Mouse (Mus musculus) limb, embryonic 14.5 days (tissue): ENCODE measurements around the gene Pus7l. TPM values are rescaled to one million over a fixed set of nuclear protein-coding genes. Genes with fewer than 3 reads are reported as not detected.

Experiments used
- ATAC-seq: fragments of 200-750 bp; cut with Nextera tagmentation; 2 replicates; pipeline ENCODE4 v1.8.0; 2017; ENCODE audit warnings: low read depth, moderate number of reproducible peaks, moderate TSS enrichment; ENCODE audit not compliant: low FRiP score
- DNase-seq: peaks from one replicate; pipeline ENCODE4 v3.0.0-alpha.2; 2015; ENCODE audit warnings: low spot score
- H3K27ac ChIP-seq: fragments of 300-500 bp; sonication (generic); replicated peaks from 2 replicates; pipeline ENCODE4 v1.5.1; 2014; ENCODE audit warnings: low read depth, mild to moderate bottlenecking, low read length, moderate library complexity, mixed read lengths
- H3K27me3 ChIP-seq: fragments of 300-500 bp; sonication (generic); 2 replicates; pipeline ENCODE4 v1.6.1; 2014; ENCODE audit warnings: low read length, mixed read lengths; ENCODE audit not compliant: control insufficient read depth, insufficient read depth
- H3K36me3 ChIP-seq: fragments of 300-500 bp; sonication (generic); 2 replicates; pipeline ENCODE4 v1.6.1; 2014; ENCODE audit warnings: mild to moderate bottlenecking, low read length, moderate library complexity, mixed read lengths; ENCODE audit not compliant: control insufficient read depth, insufficient read depth
- H3K4me1 ChIP-seq: fragments of 300-500 bp; sonication (generic); 2 replicates; pipeline ENCODE4 v1.6.1; 2014; ENCODE audit warnings: antibody characterized with exemption, low read length, mixed read lengths; ENCODE audit not compliant: control insufficient read depth, insufficient read depth
- H3K4me2 ChIP-seq: fragments of 300-500 bp; sonication (generic); replicated peaks from 2 replicates; pipeline ENCODE4 v1.6.1; 2014; ENCODE audit warnings: low read depth, mild to moderate bottlenecking, low read length, moderate library complexity; ENCODE audit not compliant: severe bottlenecking
- H3K4me3 ChIP-seq: fragments of 300-500 bp; sonication (generic); replicated peaks from 2 replicates; pipeline ENCODE4 v1.5.1; 2014; ENCODE audit warnings: low read length
- H3K9ac ChIP-seq: fragments of 300-500 bp; sonication (generic); 2 replicates; pipeline ENCODE4 v1.6.1; 2014; ENCODE audit warnings: mild to moderate bottlenecking, low read depth, low read length, moderate library complexity; ENCODE audit not compliant: severe bottlenecking
- H3K9me3 ChIP-seq: fragments of 300-500 bp; sonication (generic); 2 replicates; pipeline ENCODE4 v1.6.1; 2016; ENCODE audit warnings: low read length; ENCODE audit not compliant: control insufficient read depth
- POLR2A ChIP-seq: fragments of 200-500 bp; IDR thresholded peaks from 2 replicates; pipeline ENCODE4 v1.8.0; 2012; ENCODE audit warnings: inconsistent platforms, mild to moderate bottlenecking, moderate library complexity, borderline replicate concordance; ENCODE audit not compliant: insufficient read depth, insufficient read length; ENCODE audit errors: extremely low read depth
- WGBS: fragments of 180-500 bp; shearing (Covaris S2); extraction: QIAGEN DNeasy Blood & Tissue Kit; methylation state at CpG from one replicate; pipeline ENCODE4 v1.1.7; 2014; 5-methylcytosine and 5-hydroxymethylcytosine counted together
- polyA plus RNA-seq, 2 experiments: library from polyadenylated mRNA; depleted of rRNA in 1 of 2; stranded (reverse) in 1 of 2; unstranded in 1 of 2; fragments of >200 nt; fragmentation: Nextera tagmentation in 1 of 2; extraction: Ambion mirVana in 1 of 2; gene quantifications; 2 replicates each; pipeline versions ENCODE4 v1.2.1 to v1.2.3; 2012 to 2014

Gene Pus7l
- polyA plus RNA-seq, 2 experiments, result 8.4 to 8.8 TPM

DNA sequence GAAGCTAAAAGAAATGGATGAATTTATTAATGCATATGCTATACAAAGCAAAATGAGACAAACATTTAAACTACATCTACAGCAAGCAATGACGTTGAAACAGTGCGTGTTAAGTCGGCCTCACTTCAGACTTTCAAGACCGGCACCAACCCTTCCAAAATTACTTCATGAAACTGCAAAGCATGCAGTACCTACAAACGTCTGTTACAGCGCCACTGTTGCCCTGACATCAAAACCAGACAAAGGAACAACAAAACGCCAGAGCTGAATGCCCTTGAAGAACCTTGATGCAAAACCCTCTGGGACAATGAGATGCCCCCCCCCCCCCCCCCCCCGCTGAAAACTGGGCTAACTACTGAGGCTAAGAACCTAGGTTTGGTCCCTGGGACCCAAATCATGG lies 29.4 kb upstream of the Pus7l start:
- Histone ChIP-seq H3K27ac (no peak overlapping the region), H3K4me3 (no peak overlapping the region), H3K9ac (no peak overlapping the region), H3K27me3 (no peaks in the 10 kb centered on the region), H3K36me3 (no peaks in the 10 kb centered on the region), H3K4me1 (no peaks in the 10 kb centered on the region), H3K9me3 (no peaks in the 10 kb centered on the region), H3K4me2 (no peak overlapping the region)
- WGBS, result 63% methylated on average over 8 of the region's 8 CpGs
- TF ChIP-seq POLR2A, result no peak
- ATAC-seq (no peak), DNase-seq (no peak)

DNA sequence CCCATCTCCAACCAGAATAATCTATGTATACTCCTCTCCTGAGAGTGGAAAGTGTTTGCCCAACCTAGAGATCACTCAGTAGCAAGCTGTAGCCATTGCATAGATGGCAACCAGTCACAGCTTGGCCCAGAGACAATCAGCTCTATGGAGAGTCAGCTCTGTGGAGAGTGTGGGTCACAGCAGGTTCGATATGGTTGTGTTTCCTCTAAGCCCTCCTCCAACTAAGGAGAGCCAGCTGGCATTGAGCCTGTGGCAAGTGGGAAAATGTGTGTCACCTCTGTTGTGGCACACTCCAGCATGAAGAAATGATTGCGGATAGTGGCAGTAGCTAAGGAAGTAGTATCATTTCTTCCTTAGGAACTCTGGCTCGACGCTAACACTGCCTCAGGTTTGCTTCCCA lies 28.2 kb upstream of the Pus7l start:
- H3K27me3 ChIP-seq, result no peaks in the 10 kb centered on the region
- H3K36me3 ChIP-seq, result no peaks in the 10 kb centered on the region
- DNase-seq (no peak), ATAC-seq (no peak)
- H3K4me3 ChIP-seq, result no peak overlapping the region
- no peak overlapping the region for H3K9ac ChIP-seq
- H3K9me3 ChIP-seq, result no peaks in the 10 kb centered on the region
- 86% methylated on average over 4 of the region's 4 CpGs for WGBS
- no peaks in the 10 kb centered on the region for H3K4me1 ChIP-seq
- no peak for TF ChIP-seq POLR2A
- no peak overlapping the region for H3K27ac ChIP-seq
- H3K4me2 ChIP-seq, result no peak overlapping the region

DNA sequence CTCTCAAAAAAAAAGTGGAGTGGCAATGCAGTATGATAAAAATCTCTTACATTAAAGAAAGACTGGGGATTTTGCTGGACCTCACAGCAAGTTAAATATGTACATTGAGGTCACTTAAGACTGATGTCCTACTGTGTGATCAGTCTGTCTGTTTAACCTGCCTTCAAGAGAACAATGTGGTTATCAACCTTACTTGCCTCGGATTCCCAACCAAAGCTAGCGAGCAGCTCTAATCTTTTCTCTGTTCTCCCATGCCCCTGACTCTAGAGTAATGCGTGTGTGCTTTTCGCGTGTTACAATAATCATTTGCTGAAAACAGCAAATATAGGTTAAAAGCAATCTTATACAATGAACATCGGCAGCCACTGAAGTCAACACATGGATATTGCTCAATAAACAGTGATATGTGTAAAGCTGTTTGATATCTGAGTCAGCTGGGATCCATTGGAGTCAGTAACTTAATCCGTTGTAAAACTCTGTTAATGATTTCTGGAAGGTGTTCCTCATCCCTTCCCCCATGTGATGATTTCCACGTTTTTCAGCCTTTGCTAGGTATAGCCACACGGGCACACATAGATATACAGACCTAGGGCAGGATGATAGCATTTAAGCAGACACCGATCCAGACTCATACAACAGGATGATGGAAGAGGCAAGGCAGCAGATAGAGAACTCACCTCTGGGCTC lies 25.3 kb upstream of the Pus7l start:
- H3K27me3 ChIP-seq, result no peaks in the 10 kb centered on the region
- H3K36me3 ChIP-seq, result no peaks in the 10 kb centered on the region
- no peak overlapping the region for H3K9ac ChIP-seq
- no peaks in the 10 kb centered on the region for H3K9me3 ChIP-seq
- ATAC-seq (no peak), DNase-seq (no peak)
- WGBS, result 70% methylated on average over 10 of the region's 10 CpGs
- H3K4me2 ChIP-seq, result no peak overlapping the region
- no peaks in the 10 kb centered on the region for H3K4me1 ChIP-seq
- TF ChIP-seq POLR2A, result no peak
- no peak overlapping the region for H3K4me3 ChIP-seq
- H3K27ac ChIP-seq, result no peak overlapping the region

DNA sequence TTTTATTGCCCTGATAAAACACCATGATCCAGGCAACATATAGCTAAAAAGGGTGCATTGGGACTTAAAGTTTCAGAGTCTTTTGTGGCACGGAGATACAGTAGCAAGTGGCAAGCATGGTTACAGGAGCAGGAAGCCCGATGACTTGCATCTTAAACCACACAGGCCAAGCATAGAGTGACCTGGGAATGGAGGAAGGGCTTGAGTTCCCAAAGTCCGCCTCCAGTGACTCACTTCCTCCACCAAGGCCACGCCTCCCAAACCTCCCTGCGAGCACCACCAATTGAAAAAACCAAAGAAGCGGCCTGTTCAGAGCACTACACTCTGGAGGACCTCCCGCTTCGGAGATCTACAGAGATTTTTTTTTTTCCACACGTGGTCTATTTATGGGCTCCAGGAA lies 22.5 kb upstream of the Pus7l start:
- Histone ChIP-seq H3K36me3 (no peaks in the 10 kb centered on the region), H3K4me2 (no peak overlapping the region), H3K9ac (no peak overlapping the region), H3K27ac (no peak overlapping the region), H3K27me3 (no peaks in the 10 kb centered on the region), H3K4me1 (no peaks in the 10 kb centered on the region), H3K9me3 (no peaks in the 10 kb centered on the region), H3K4me3 (no peak overlapping the region)
- TF ChIP-seq POLR2A, result no peak
- 89% methylated on average over 9 of the region's 9 CpGs for WGBS
- DNase-seq (no peak), ATAC-seq (no peak)

DNA sequence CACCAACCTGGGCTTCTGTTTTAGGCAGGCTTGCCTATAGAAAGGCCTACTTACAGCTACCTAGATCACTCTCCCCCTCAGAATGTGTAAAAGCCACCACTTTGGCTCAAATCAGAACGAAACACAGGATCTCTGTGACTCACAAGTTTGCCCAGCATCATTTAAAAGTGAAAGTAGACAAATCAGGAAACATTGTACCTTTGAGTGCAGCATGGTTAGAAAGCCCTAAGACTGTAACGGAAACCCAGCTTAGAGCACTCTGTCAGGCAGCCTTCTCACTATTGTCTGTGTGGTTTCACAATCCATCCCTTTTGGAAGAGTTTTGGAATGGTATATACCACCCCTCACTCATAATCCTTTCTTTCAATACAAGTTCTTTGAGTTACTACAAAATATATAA lies 21.6 kb upstream of the Pus7l start:
- no peaks in the 10 kb centered on the region for H3K4me1 ChIP-seq
- H3K27me3 ChIP-seq, result no peaks in the 10 kb centered on the region
- no peak for TF ChIP-seq POLR2A
- no peaks in the 10 kb centered on the region for H3K9me3 ChIP-seq
- 76% methylated on average over 2 of the region's 2 CpGs for WGBS
- no peak overlapping the region for H3K9ac ChIP-seq
- no peak for DNase-seq
- H3K4me2 ChIP-seq, result no peak overlapping the region
- no peak for ATAC-seq
- H3K36me3 ChIP-seq, result no peaks in the 10 kb centered on the region
- H3K27ac ChIP-seq, result no peak overlapping the region
- no peak overlapping the region for H3K4me3 ChIP-seq

DNA sequence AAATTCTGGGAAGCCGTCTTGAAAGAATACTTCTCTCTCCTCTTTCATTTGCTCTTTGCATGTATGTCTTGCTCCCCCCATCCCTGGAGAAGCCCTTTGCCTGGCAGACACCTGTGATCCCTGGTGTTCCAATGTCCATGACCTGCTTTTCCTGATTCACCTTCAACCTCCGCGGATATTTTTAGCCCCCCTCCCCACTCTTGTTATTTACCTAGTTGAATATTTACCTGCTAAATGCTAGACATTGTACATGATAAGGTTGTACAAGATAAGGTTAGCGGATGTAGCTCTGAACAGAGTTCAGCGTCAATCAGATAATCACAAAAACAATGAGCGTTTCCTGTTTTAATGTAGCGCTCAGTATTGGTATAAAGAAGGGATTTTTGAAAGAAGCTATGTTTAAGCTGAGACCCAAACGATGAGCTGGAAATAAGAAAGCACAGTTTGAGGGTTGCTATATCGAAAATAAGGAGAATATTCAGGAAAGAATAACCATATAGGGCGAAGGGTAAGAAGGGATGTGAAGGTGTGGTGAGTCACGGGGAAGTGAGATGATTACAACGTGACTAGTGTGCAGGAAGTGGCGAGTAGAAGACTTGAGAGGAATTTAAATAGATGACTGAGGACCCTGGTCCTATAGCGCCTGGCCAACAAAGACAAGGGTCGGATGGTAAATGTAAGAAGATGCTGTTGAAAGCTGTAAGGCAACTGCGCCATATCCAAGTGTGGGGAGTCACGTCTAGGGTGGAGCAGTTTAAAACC lies 15.7 kb upstream of the Pus7l start:
- H3K27ac ChIP-seq, result no peak overlapping the region
- H3K4me2 ChIP-seq, result no peak overlapping the region
- H3K9me3 ChIP-seq, result no peaks in the 10 kb centered on the region
- WGBS, result 82% methylated on average over 17 of the region's 17 CpGs
- DNase-seq, result no peak
- no peak overlapping the region for H3K9ac ChIP-seq
- no peaks in the 10 kb centered on the region for H3K4me1 ChIP-seq
- no peaks in the 10 kb centered on the region for H3K36me3 ChIP-seq
- no peak overlapping the region for H3K4me3 ChIP-seq
- H3K27me3 ChIP-seq, result no peaks in the 10 kb centered on the region
- ATAC-seq, result no peak
- no peak for TF ChIP-seq POLR2A
